Mouse (Mus musculus): ENCODE measurements at regions not wholly inside any gene's neighbourhood (a gene's known extent, or its start where the extent isn't known, plus 50 kb on each side); places are given as distances from the start of the nearest gene placed in this dataset.

GRCm38 (mm10) chr16:19203681-19204080, 110.2 kb downstream of the Olfr164 start:
- in situ Hi-C loops (cut with MboI; ENCODE audit: unreplicated experiment in 2 of 2): no loop called here

DNA sequence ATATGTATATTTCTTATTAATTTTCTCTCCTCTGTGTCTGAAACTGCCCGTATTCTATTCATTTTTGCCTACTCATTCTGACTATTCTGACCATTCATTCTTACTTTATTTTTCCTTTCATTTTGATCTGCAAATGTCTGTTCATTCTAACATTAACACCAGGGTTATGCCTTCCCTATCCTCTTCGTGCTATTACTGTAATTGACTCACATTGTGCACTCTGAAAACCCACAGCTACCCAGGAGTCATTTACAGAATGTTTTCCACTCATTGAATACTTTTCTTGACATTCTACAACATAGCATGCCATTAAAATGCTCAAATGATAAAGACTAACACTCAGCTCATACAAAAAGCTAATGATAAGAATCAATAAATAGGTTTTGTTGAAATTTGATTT, 112.9 kb downstream of the Olfr164 start:
- in situ Hi-C loops (cut with MboI; ENCODE audit: unreplicated experiment in 2 of 2): no loop called here

GRCm38 (mm10) chr16:19199724-19200544, 113.9 kb downstream of the Olfr164 start:
- in situ Hi-C loops (cut with MboI; ENCODE audit: unreplicated experiment in 2 of 2): no loop called here

DNA sequence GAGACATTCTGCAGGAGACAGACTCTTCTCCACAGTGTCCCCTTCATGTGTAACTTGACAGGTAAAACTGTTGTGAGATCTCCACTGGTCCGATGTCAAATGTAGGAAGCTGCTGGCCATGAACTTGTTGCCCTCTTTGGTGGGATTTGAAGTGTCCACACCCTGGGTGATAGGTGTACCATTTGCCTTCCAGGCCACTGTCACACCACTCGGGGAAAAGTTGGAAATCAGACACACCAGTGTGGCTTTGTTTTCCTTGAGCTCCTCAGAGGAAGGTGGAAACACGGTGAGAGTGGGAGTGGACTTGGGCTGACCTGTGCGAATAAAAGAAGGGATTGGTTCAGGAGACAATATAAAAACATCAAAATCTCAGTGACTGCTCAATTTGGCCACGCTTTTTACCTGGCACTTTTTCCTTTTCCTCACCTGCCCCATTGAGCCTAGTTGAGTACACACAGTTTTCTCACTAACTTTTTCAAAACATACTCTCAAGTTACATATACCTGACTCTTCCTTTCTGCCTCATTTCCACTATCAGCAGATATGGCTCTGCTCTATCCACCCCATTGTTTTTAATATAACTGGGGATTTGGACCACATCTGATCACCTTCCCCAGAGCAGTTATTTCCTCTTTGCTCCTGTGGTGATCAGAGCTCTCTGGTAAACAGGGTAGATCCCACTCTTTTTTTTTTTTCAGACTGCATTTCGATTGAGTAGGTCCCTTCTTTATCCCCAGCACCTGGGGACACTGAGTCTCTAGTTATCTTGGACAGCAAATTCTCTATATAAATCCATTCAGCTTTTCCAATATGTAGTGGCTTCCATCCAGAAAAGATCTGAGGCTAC, 115.1 kb downstream of the Olfr164 start:
- in situ Hi-C loops (cut with MboI; ENCODE audit: unreplicated experiment in 2 of 2): no loop called here

GRCm38 (mm10) chr16:19197638-19198440, 116.0 kb downstream of the Olfr164 start:
- in situ Hi-C loops (cut with MboI; ENCODE audit: unreplicated experiment in 2 of 2): no loop called here

GRCm38 (mm10) chr16:19185434-19186256, 128.2 kb downstream of the Olfr164 start:
- in situ Hi-C loops (cut with MboI; ENCODE audit: unreplicated experiment in 2 of 2): no loop called here

DNA sequence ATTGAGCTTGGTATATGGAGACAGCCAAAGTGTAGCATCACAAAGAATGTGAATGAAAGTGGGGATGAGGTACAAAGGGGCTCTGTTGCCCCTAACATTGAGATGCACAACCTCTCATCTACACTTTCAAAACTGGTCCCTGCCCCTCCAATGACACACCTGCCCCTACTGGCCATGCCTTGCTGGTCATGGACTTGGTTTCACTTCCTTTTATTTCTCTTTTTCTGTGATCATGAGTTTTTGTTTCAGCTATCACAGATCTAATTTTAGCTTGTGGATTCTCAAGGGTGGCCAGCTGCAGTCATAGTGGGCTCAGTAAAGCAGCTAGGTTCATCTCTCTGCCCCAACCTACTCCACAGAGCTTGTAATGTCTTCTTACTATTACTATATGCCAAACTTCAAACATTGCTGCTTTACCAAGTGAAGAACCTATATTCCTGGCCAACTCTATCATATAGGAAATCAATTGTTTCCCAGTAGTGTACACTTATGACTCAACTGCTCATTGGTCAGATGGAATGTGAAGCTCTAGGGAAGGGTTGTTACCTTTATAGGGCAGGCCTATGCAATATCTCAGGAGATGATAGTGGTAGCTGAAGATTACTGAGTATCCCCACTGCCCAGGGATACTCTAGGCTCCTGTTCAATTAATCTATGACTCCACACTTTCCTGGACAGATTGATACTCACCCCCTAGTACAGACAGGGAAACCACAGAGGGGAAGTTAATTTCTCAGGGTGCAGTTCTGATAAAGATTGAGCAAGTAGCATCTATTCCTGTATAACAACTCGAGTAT, 134.5 kb downstream of the Olfr164 start:
- in situ Hi-C loops (cut with MboI; ENCODE audit: unreplicated experiment in 2 of 2): loop anchor here in 1 of 2 experiments (5.0 kb wide), 1 partner anchor 63 kb away; no protein-coding TSS in a partner anchor

- in situ Hi-C loops (cut with MboI; ENCODE audit: unreplicated experiment in 2 of 2): loop anchor here (5.0 to 10.0 kb wide), 3 partner anchors 88 to 151 kb away; no protein-coding TSS in a partner anchor
These were observed 160.8 kb downstream of the Olfr164 start for GRCm38 (mm10) chr16:19153046-19153445.

GRCm38 (mm10) chr16:19152465-19152864, 161.4 kb downstream of the Olfr164 start:
- in situ Hi-C loops (cut with MboI; ENCODE audit: unreplicated experiment in 2 of 2): loop anchor here (5.0 to 10.0 kb wide), 3 partner anchors 88 to 150 kb away; no protein-coding TSS in a partner anchor

DNA sequence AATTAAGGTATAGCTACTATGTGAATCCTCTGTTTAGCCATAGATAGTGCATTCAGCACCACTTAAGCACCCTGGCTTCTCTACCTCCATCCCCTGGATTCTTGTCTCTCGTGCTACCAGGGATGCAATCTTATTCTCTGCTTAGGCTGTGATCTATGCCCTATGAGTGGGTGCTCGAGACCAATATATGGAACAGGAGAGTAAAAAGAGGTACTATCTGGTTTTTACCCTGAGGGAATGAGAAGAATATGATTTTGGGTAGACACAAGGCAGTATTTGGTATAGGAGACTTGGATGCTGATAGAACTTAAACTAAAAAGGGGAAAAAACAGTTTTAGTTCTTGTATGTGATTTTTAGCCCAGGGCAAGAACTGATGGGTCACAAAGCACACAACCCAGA, 162.8 kb downstream of the Olfr164 start:
- in situ Hi-C loops (cut with MboI; ENCODE audit: unreplicated experiment in 2 of 2): loop anchor here (5.0 to 10.0 kb wide), 3 partner anchors 86 to 149 kb away; no protein-coding TSS in a partner anchor

DNA sequence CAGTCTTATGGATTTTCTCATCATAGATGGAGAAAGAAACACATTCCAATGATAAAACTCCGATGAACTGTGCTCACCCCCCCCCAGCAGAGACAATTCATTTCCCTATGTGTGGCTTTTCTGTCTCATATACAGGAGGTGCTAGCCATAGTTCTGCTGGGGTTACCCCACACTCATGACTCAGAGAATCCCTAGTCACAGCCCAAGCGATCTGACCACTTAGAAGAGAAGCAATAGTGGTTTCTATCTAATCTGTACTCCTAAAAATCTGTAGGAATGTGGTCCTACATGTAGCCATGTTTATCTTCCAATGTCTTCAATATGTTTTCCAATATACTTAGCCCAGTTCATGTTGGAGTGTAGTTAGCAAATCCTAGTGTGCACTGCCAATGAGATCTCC, 163.3 kb downstream of the Olfr164 start:
- in situ Hi-C loops (cut with MboI; ENCODE audit: unreplicated experiment in 2 of 2): loop anchor here (5.0 to 10.0 kb wide), 3 partner anchors 86 to 148 kb away; no protein-coding TSS in a partner anchor

DNA sequence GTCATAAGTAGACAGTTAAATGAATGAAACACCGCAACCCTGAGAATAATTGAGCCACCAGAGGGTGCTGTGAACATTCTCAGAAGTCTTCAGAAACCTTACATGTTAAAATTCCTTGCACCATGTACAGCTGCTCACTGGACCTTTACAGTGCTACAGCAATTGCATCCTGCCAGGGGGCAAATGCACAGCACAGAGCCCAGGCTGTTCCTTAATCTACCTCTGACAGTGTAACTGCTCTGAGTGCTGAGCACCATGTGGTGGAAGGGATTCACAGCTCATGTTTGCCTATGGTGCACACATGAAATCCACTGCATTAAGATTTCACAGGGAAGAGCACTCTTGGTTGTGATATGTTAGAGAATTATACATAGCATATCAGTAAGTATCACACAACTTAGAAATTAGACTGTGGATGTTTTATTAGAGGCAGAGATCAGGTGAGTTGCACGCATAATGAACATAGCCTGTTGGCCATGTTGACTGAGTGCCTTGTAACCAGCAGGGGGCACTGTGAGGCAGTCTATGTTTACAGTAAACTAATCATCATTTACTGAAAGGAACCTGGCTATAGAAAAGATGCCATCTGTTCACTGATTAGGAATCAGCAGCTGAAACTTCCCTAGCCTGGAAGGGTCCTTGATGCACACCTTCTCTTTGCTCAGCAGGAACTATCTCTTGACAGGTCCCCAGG, 167.4 kb downstream of the Olfr164 start:
- in situ Hi-C loops (cut with MboI; ENCODE audit: unreplicated experiment in 2 of 2): loop anchor here (5.0 to 25.0 kb wide), 7 partner anchors 59 to 716 kb away; no protein-coding TSS in a partner anchor

Measured in v-Abl transformed pro-B cells (cell line).